Mouse (Mus musculus) retina, postnatal 7 days (tissue): Measurements from ENCODE around the gene Gcnt3.

Experiments used
- DNase-seq: peaks from one replicate; pipeline ENCODE4 v3.0.0-alpha.2; 2012; ENCODE audit warnings: low read depth, low spot score

Gene Gcnt3

GRCm38 (mm10) chr9:70037988-70038387 lies at the start of gene Gcnt3:
Gene Gcnt3 (minus strand): TSS chr9:70038088.
- DNase-seq: no peak

DNA sequence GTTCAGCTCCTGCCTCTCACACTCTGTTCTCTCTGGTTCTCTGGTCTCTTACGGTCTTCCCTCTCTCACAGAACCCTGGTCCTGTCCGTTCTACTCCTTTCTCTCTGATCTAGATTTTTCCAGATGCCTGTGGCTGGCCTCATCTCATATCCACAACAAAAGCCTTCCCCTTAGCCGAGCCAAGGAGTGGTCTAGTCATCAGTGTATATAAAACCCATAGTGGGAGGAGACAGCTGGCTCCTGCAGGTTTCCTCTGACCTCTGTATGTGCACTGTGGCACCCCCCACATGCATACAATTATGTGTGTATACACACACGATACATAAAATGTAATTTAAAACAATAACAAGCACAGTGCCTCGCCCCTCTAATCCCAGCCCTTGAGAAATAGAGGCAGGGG lies 49.5 kb upstream of the Gcnt3 start:
- DNase-seq: no peak

- DNase-seq: no peak
These were observed 48.2 kb upstream of the Gcnt3 start for GRCm38 (mm10) chr9:70086091-70086490.

GRCm38 (mm10) chr9:70084107-70084506 lies 46.2 kb upstream of the Gcnt3 start:
- peak; percentile 13 for DNase-seq

DNA sequence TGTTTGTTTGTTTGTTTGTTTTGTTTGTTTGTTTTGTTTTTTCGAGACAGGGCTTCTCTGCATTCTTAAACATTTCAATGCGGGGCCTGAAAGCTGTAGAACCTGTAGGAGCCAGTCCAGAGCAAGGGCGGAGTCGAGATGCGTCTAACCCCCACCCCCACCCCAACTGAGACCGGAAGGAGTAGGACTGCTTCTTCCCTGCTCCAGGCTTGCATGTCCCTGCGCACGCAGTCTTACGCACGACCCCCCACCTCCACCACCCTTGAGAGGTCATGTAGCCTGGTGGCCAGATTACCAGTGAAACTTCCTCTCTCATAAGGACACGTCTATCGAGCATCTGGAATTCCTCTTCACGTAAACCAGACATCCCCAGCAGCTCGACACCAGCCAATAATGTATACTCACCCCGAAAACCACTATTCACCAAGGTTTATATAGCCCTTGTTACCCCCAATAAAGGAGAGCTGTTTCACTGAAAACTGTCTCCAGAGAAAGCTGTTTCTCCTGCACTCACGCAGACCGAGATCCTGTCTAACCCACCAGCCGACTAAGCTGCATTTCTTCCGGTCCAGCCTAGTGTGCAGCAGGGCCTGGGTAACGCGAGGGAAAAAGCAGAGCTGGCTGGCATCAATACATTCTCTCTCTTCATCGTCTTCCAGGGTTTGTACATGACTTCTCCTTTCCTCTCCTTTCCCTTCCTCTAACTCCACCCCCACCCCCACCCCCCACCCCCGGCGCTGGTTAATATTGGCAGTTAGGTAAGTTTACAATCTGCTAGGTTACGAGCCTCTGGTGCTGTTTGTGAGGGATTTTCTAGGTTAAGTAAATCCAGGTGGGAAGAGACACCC lies 44.7 kb upstream of the Gcnt3 start:
- DNase-seq: no peak

DNA sequence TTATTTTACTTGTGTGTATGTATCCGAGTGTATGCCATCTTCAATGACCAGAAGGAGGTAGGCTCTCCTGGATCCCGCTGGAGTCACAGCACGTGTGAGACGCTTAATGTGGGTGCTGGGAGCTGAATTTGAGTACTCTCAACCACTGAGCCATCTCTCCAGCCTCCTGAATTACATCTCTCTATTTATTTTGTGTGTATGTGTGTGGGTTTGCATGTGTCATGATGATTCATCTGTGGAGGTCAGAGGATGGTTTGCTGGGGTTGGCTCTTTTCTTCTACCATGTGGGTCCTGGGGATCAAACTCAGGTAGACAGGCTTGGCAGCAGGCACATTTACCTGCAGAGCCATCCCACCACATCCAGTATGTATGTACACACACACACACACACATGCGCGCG lies 43.9 kb upstream of the Gcnt3 start:
- no peak for DNase-seq

DNA sequence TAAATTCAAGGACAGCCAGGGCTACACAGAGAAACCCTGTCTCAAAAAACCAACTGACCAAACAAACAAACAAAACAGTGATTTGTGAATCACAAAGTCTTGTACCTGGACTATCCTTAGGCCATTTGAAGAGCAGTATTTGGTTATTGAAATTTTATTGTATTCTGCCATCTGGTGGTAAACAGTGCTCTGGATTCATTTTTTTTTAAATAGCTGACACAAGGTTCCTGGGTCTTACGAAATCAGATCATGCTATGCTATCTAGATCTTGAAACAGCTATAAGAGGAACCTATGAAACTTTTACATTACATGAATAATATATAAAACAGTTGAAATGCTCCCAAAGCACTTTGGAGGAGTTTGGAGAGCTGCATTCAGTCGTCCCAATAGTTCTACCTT lies 43.1 kb upstream of the Gcnt3 start:
- no peak for DNase-seq

- no peak for DNase-seq
These were observed 42.3 kb upstream of the Gcnt3 start for GRCm38 (mm10) chr9:70080027-70080800.

GRCm38 (mm10) chr9:70078034-70078433 lies 40.1 kb upstream of the Gcnt3 start:
- no peak for DNase-seq

- no peak for DNase-seq
These were observed 39.3 kb upstream of the Gcnt3 start for GRCm38 (mm10) chr9:70077170-70077569.

DNA sequence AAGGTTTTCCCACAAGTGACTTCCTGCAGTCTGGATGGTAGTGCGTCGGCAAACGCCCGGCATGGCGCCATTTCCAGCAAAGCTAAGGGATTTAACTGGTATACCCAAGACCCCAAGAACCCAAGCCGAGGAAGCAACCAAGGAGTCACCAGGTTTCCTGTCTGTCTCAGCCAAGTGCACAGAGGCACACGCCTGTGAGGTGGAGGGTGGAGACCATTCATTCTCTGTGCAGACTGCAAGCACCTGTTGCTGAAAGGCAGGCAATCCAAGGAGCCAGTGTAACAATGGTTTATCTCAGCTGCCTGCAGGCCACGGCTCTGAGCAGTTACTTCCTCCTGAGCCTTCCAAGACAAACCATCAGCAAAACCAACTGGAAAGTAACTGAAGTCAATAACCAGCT lies 34.5 kb upstream of the Gcnt3 start:
- no peak for DNase-seq

DNA sequence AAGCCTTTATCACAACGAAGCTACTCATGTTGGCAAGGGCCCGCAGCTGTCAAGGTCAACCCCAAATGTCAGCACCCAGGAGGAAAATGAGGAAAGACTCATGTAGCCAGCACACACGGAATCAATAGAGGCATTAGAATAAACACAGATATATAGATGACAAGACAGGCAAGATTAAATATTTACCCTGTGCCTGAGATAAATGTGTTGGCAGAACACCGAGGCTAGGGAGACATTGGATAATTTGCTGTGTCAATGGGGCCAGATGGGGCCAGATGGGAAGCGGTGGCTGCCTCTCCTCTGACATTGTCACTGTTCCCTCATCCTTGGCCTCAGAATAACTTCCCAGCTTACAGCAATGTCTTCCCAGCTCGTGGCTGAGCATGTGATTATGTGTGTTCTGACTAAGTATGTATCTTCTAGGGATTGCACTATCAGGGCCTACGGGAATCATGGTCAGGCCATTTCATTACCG lies 32.1 kb upstream of the Gcnt3 start:
- no peak for DNase-seq

DNA sequence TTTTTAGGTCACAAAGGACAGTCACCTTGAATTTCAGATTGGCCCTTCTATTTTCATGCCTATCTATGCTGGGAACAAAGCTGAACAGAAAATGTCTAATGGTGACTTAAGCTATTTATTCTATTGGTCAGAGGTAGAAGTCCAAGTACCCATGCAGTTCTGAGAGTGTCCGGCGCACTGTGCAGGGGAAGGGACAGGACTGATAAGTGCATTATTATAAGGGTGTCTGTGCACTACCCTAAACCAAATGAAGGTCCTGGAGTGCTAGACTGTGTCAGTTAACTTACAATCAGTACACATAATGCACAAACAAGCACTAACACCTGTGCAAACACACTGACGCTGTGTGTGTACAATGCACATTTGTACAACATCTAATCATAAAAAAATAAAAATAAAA lies 29.6 kb upstream of the Gcnt3 start:
- no peak for DNase-seq

DNA sequence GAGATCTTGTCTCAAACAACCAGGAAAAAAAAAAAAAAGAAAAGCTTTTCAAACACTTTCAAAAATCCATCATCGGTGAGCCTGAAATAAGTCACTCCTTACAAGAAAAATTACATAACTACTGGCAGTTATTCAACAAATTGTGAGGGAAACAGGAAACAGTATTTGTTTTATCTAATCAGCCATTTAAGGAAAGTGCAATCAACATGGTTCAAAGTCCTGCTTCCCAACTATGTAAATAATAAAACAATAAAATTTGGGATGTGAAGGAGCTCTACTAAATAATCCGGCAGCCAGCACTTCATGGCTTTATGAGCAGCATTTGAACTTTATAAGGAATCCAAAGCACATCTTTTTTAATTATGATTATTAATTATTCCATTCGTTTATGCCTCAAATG lies 24.1 kb upstream of the Gcnt3 start:
- no peak for DNase-seq

- DNase-seq: no peak
These were observed 15.5 kb upstream of the Gcnt3 start for GRCm38 (mm10) chr9:70053411-70053810.

DNA sequence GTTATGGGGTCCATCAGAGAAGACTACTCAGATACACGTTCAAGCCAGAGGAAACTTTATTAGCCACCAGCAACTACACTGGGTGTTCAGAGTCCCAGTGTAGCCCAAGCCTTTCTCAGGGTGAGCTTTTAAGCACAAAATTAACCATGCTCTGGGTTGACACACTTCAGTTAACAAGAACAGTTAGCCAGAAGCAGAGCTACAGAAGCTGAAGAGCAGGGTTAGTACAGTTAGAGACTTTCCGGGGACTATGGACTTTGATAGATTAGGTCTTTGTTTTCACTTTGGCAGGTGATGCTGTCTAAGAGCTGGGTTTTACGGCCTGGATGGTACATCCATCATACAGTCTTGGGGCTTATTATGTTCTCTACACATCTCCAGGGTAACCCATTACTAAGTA lies 14.8 kb upstream of the Gcnt3 start:
- no peak for DNase-seq

DNA sequence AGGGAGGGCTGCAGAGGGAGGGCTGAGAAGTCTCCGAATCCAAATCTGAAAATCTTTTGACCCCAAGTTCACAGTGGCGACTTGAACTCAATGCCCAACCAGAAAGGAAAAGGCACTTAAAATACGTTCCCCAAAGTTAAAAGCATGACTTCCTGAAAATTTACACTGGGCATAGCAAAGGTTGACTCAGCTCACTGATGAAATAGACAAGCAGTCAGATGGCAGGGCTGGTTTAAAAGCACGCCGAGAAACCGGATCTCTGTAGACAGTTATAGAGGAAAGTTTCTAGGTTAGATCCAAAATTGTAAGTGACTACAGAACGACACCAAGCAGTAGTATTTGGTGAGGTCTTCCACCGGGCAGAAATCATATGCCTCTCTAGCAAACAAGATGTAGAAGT lies 12.0 kb upstream of the Gcnt3 start:
- no peak for DNase-seq

DNA sequence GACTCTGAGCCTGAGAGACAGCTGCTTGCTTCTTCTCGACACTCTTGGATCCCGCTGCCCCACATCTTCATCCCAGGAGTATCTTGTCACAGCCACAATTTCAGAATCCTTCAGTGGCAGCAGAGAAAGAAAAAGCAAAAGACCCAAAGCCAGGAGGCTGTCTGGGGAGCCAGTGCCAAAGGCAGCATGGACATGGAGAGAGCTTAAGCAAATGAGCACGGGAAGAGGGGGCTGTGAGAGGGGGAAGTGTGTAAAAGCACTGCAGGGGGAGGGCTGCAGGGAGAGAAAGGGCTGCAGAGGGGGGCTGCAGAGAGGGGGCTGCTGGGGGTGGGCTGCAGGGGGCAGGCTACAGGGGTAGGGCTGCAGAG lies 11.5 kb upstream of the Gcnt3 start:
- no peak for DNase-seq

DNA sequence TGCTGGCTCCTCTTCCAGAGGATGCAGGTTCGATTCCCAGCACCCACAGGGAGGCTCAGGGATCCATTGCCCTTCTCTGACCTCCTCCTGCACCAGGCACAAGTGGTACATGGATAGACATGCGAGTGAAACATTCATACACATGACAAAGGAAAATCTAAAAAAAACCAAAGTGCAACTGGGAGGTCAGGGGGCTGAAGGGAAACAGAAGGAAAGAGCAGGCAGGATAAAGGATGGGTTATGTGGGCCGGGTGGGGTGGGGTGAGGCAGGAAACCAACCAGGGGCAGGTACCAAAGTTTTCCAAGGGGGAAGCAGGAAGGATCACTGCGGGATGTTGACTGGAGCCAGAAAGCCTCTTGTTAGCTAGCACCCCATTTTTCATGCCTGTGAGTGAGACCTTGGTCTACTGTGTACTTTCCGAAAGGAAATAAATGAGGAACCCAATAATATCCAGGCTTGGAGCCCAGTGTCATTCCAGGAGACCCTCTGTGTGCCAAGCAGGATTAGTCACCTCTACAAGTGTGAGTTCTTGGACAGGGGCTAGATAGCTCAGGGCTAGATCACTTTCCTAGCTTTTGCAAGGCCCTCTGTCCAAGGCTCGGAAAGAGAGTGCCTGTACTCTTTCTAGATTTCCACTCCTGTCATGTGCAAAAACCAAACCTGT lies 11.0 kb upstream of the Gcnt3 start:
- no peak for DNase-seq

- no peak for DNase-seq
These were observed 10.4 kb upstream of the Gcnt3 start for GRCm38 (mm10) chr9:70048280-70048679.

GRCm38 (mm10) chr9:70047839-70048238 lies 10.0 kb upstream of the Gcnt3 start:
- no peak for DNase-seq

DNA sequence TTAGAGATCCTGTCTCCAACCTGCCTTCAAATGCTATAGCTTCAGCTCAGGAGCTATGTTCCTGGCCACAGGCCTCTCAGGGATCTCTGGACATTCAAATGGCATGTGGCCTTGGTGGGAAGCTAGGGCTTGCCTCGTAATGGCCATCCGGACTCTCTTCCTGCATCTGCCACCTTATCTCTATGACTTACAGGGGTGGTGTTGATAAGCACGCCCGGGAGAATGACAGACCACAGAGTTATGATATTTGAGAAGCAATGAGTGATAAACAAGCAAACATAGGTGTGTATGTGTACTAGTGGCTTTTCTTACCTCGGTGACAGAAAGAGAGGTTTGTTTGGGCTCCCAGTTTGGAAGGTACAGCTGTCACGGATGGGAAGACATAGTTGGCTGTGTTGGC lies 8.4 kb upstream of the Gcnt3 start:
- DNase-seq: no peak
